Mouse (Mus musculus): Measurements from ENCODE around the gene Trappc2l. TPM values are rescaled to one million over a fixed set of nuclear protein-coding genes. Genes with fewer than 3 reads are reported as not detected.
A peak's percentile ranks its signal among the peaks of the same experiment; 100 is the strongest.
"Not testable (repeated sequence)": the region's sequence is repeated elsewhere in the genome, so short reads cannot be mapped to it uniquely, and the experiment has no call there.

Gene Trappc2l
- 53.3 and 68.5 TPM in 2 replicates for polyA plus RNA-seq (2016; fragmentation: Nextera tagmentation; extraction: Ambion mirVana)

GRCm38 (mm10) chr8:122611295-122612133 lies at the start of gene Trappc2l, which contains the start of gene Galns:
Gene Trappc2l (plus strand): TSS chr8:122611640.
Gene Galns (minus strand): TSS chr8:122611463.
- Histone ChIP-seq H3K27ac (peak within 1 kb of the TSS; percentile 91), H3K4me1 (replicated peaks) (peaks cover 32% of the 10 kb centered on the region), H3K27me3 (ENCODE audit: insufficient read depth, poor library complexity, severe bottlenecking) (no peaks in the 10 kb centered on the region), H3K4me3 (peak within 1 kb of the TSS; percentile 70), H3K36me3 (peaks cover 14% of the 10 kb centered on the region; the same call in 1 of the 2 replicates), H3K9me3 (no peaks in the 10 kb centered on the region)
- peak; percentile 99 for DNase-seq (ENCODE audit: low spot score)
- under 1% methylated on average over 57 of the region's 57 CpGs for WGBS

- Histone ChIP-seq H3K27me3 (ENCODE audit: insufficient read depth, poor library complexity, severe bottlenecking) (no peaks in the 10 kb centered on the region), H3K27ac (no peak overlapping the region), H3K4me3 (no peak overlapping the region), H3K4me1 (replicated peaks) (peaks cover 29% of the 10 kb centered on the region), H3K9me3 (no peaks in the 10 kb centered on the region), H3K36me3 (peaks cover 19% of the 10 kb centered on the region)
- DNase-seq (ENCODE audit: low spot score): no peak
- 86% methylated on average over 25 of the region's 25 CpGs for WGBS
These were observed 46.8 kb upstream of the Trappc2l start for GRCm38 (mm10) chr8:122564363-122565352.

DNA sequence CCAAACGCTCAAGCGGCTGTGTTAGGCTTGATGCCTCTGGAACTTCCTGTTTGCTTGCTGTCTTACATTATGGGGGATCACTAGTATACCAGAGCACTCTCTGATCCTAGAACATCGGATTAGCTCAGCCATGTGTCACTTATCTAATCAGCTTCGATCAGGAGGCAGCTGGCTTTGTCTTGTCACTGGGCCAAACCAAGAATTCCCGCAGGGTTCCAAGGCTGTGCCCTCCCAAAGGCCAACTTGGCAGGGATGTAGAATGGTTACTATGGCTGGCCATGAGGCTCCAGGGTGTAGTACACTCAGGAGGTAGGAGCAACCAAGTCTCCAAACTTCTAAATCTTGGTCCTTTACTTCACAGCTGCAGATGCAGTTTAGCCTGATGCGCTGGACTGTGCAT lies 44.7 kb upstream of the Trappc2l start:
- no peak for DNase-seq (ENCODE audit: low spot score)
- 45% methylated on average over 6 of the region's 6 CpGs for WGBS
- H3K27me3 ChIP-seq (ENCODE audit: insufficient read depth, poor library complexity, severe bottlenecking): no peaks in the 10 kb centered on the region

GRCm38 (mm10) chr8:122567361-122568108 lies 43.9 kb upstream of the Trappc2l start, which contains the start of gene Cdt1:
Gene Cdt1 (plus strand): TSS chr8:122568015.
- Histone ChIP-seq H3K9me3 (no peaks in the 10 kb centered on the region), H3K27ac (peak within 1 kb of the TSS; percentile 96), H3K36me3 (peaks cover 48% of the 10 kb centered on the region), H3K27me3 (ENCODE audit: insufficient read depth, poor library complexity, severe bottlenecking) (no peaks in the 10 kb centered on the region), H3K4me1 (replicated peaks) (peaks cover 42% of the 10 kb centered on the region), H3K4me3 (peak within 1 kb of the TSS; percentile 95)
- under 1% methylated on average over 62 of the region's 62 CpGs for WGBS
- peak; percentile 97 for DNase-seq (ENCODE audit: low spot score)

More for the DNA sequence above, 44.7 kb upstream of the Trappc2l start:
- peak overlapping the region; percentile 95 for H3K4me3 ChIP-seq
- peaks cover 34% of the 10 kb centered on the region for H3K4me1 ChIP-seq (replicated peaks)
- H3K27ac ChIP-seq: peak overlapping the region; percentile 96
- H3K9me3 ChIP-seq: no peaks in the 10 kb centered on the region
- peaks cover 40% of the 10 kb centered on the region for H3K36me3 ChIP-seq

DNA sequence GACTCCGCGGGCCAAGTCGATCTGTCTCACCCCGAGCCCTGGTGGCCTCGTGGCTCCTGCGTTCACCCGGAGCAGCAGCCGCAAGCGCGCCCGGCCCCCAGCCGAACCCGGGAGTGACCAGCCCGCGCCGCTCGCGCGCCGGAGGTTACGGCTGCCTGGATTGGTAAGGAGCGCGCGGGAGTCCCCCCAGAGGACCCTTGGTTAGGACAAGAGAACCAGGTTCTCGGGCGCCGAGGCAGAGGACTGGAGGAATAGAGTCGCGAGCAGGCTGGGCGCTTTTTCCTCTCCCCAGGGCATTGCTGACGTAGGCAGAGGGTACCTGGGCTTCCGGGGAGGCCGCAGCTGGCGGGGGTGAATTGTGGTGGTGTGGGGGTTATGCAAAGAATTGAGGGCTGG lies 43.3 kb upstream of the Trappc2l start:
- Histone ChIP-seq H3K27me3 (ENCODE audit: insufficient read depth, poor library complexity, severe bottlenecking) (no peaks in the 10 kb centered on the region), H3K27ac (peak overlapping the region; percentile 96), H3K4me3 (peak overlapping the region; percentile 95), H3K9me3 (no peaks in the 10 kb centered on the region), H3K36me3 (peaks cover 54% of the 10 kb centered on the region), H3K4me1 (replicated peaks) (peaks cover 48% of the 10 kb centered on the region)
- DNase-seq (ENCODE audit: low spot score): no peak
- WGBS: under 1% methylated on average over 34 of the region's 34 CpGs

DNA sequence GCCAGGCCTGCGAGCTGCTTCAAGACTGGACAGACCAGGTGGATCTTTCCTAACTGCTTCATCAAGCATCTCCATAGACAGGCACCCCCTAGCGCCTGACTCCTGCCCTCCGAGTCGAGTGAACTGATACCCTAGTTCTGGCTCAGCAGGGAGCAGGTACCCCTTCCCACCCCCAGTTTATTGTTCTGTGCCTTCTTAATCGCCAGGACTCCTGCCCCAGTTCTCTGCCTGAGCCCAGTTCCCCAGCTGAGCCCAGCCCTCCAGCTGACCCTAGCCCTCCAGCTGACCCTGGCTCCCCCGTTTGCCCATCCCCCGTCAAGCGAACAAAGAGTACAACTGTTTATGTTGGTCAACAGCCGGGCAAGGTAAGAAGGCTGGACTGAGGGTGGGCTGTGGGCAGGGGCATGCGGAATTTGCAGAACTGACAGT lies 42.5 kb upstream of the Trappc2l start:
- H3K27me3 ChIP-seq (ENCODE audit: insufficient read depth, poor library complexity, severe bottlenecking): no peaks in the 10 kb centered on the region
- no peaks in the 10 kb centered on the region for H3K9me3 ChIP-seq
- peaks cover 61% of the 10 kb centered on the region for H3K36me3 ChIP-seq
- peak overlapping the region; percentile 96 for H3K27ac ChIP-seq
- WGBS: 10% methylated on average over 10 of the region's 10 CpGs
- no peak for DNase-seq (ENCODE audit: low spot score)
- peak overlapping the region; percentile 95 for H3K4me3 ChIP-seq
- H3K4me1 ChIP-seq (replicated peaks): peaks cover 56% of the 10 kb centered on the region

- Histone ChIP-seq H3K36me3 (peaks cover 64% of the 10 kb centered on the region), H3K4me1 (replicated peaks) (peaks cover 60% of the 10 kb centered on the region)
These were observed 42.1 kb upstream of the Trappc2l start for GRCm38 (mm10) chr8:122569329-122569728.

DNA sequence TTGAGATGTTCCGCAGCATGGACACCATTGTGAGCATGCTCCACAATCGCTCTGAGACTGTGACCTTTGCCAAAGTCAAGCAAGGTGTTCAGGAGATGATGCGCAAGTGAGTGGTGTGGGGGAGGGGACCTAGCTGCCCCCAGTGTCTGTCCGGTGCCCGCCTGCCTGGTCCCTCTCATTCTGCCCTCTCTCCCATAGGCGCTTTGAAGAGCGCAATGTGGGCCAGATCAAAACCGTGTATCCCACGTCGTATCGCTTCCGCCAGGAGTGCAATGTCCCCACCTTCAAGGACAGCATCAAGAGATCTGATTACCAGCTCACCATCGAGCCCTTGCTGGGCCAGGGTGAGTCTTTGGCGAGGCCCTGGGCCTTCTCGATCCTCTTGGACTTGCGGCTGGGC lies 41.4 kb upstream of the Trappc2l start:
- no peak for DNase-seq (ENCODE audit: low spot score)
- Histone ChIP-seq H3K27ac (no peak overlapping the region), H3K36me3 (peaks cover 64% of the 10 kb centered on the region), H3K27me3 (ENCODE audit: insufficient read depth, poor library complexity, severe bottlenecking) (no peaks in the 10 kb centered on the region), H3K4me1 (replicated peaks) (peaks cover 67% of the 10 kb centered on the region), H3K4me3 (peak overlapping the region; percentile 95), H3K9me3 (no peaks in the 10 kb centered on the region)
- WGBS: 96% methylated on average over 16 of the region's 16 CpGs

More at GRCm38 (mm10) chr8:122569329-122569728, 42.1 kb upstream of the Trappc2l start:
- Histone ChIP-seq H3K4me3 (peak overlapping the region; percentile 95), H3K27me3 (ENCODE audit: insufficient read depth, poor library complexity, severe bottlenecking) (no peaks in the 10 kb centered on the region), H3K9me3 (no peaks in the 10 kb centered on the region), H3K27ac (peak overlapping the region; percentile 96)
- DNase-seq (ENCODE audit: low spot score): no peak
- 68% methylated on average over 9 of the region's 9 CpGs for WGBS

GRCm38 (mm10) chr8:122571153-122571552 lies 40.3 kb upstream of the Trappc2l start:
- Histone ChIP-seq H3K36me3 (peaks cover 66% of the 10 kb centered on the region), H3K9me3 (no peaks in the 10 kb centered on the region), H3K4me1 (replicated peaks) (peaks cover 78% of the 10 kb centered on the region), H3K27ac (no peak overlapping the region), H3K27me3 (ENCODE audit: insufficient read depth, poor library complexity, severe bottlenecking) (no peaks in the 10 kb centered on the region), H3K4me3 (no peak overlapping the region)
- WGBS: 95% methylated on average over 11 of the region's 11 CpGs
- no peak for DNase-seq (ENCODE audit: low spot score)

- Histone ChIP-seq H3K36me3 (peaks cover 66% of the 10 kb centered on the region), H3K27me3 (ENCODE audit: insufficient read depth, poor library complexity, severe bottlenecking) (no peaks in the 10 kb centered on the region), H3K4me3 (no peak overlapping the region), H3K27ac (no peak overlapping the region), H3K4me1 (replicated peaks) (peaks cover 78% of the 10 kb centered on the region), H3K9me3 (no peaks in the 10 kb centered on the region)
- no peak for DNase-seq (ENCODE audit: low spot score)
- WGBS: 94% methylated on average over 17 of the region's 17 CpGs
These were observed 39.6 kb upstream of the Trappc2l start for GRCm38 (mm10) chr8:122571750-122572267.

GRCm38 (mm10) chr8:122572751-122573150 lies 38.7 kb upstream of the Trappc2l start:
- no peaks in the 10 kb centered on the region for H3K9me3 ChIP-seq
- no peak for DNase-seq (ENCODE audit: low spot score)
- H3K27me3 ChIP-seq (ENCODE audit: insufficient read depth, poor library complexity, severe bottlenecking): no peaks in the 10 kb centered on the region
- no peak overlapping the region for H3K27ac ChIP-seq
- H3K4me3 ChIP-seq: no peak overlapping the region
- 95% methylated on average over 3 of the region's 3 CpGs for WGBS
- peaks cover 66% of the 10 kb centered on the region for H3K36me3 ChIP-seq
- H3K4me1 ChIP-seq (replicated peaks): peaks cover 76% of the 10 kb centered on the region

GRCm38 (mm10) chr8:122573176-122573575 lies 38.3 kb upstream of the Trappc2l start:
- H3K4me1 ChIP-seq (replicated peaks): peaks cover 75% of the 10 kb centered on the region

More at GRCm38 (mm10) chr8:122573176-122573575, 38.3 kb upstream of the Trappc2l start:
- H3K36me3 ChIP-seq: peaks cover 66% of the 10 kb centered on the region
- DNase-seq (ENCODE audit: low spot score); H3K9me3 ChIP-seq; H3K4me3 ChIP-seq; H3K27ac ChIP-seq; H3K27me3 ChIP-seq (ENCODE audit: insufficient read depth, poor library complexity, severe bottlenecking): not testable (repeated sequence)
- 41% methylated on average over 4 of the region's 4 CpGs for WGBS

Data from hindbrain, embryonic 10.5 days (tissue).